Mouse (Mus musculus) lung, embryonic 16.5 days (tissue): ENCODE measurements around the gene Rsu1. TPM values are rescaled to one million over a fixed set of nuclear protein-coding genes. Genes with fewer than 3 reads are reported as not detected.

Experiments
- ATAC-seq: fragments of 200-750 bp; cut with Nextera tagmentation; 2 replicates; pipeline ENCODE4 v1.8.0; 2017; ENCODE audit warnings: low read depth, mild to moderate bottlenecking, moderate library complexity
- H3K27ac ChIP-seq: fragments of 300-500 bp; sonication (generic); 2 replicates; pipeline ENCODE4 v1.5.1; 2014; ENCODE audit warnings: mild to moderate bottlenecking, control low read depth, low read length
- H3K27me3 ChIP-seq: fragments of 300-500 bp; sonication (generic); 2 replicates; pipeline ENCODE4 v1.6.1; 2014; ENCODE audit warnings: low read depth, low read length, mixed read lengths; ENCODE audit not compliant: control insufficient read depth, insufficient read depth
- H3K36me3 ChIP-seq: fragments of 300-500 bp; sonication (generic); 2 replicates; pipeline ENCODE4 v1.6.1; 2014; ENCODE audit warnings: low read length; ENCODE audit not compliant: control insufficient read depth, insufficient read depth
- H3K4me1 ChIP-seq: fragments of 300-500 bp; sonication (generic); replicated peaks from 2 replicates; pipeline ENCODE4 v1.6.1; 2014; ENCODE audit warnings: low read length, mixed read lengths; ENCODE audit not compliant: control insufficient read depth, insufficient read depth
- H3K4me2 ChIP-seq: fragments of 300-500 bp; sonication (generic); 2 replicates; pipeline ENCODE4 v1.6.1; 2014; ENCODE audit warnings: low read depth, low read length, control low read depth
- H3K4me3 ChIP-seq: fragments of 300-500 bp; sonication (generic); 2 replicates; pipeline ENCODE4 v1.5.1; 2014; ENCODE audit warnings: mild to moderate bottlenecking, low read length, control low read depth
- H3K9ac ChIP-seq: fragments of 300-500 bp; sonication (generic); 2 replicates; pipeline ENCODE4 v1.6.1; 2014; ENCODE audit warnings: low read length, control low read depth
- H3K9me3 ChIP-seq: fragments of 300-500 bp; sonication (generic); 2 replicates; pipeline ENCODE4 v1.6.1; 2016; ENCODE audit warnings: low read length; ENCODE audit not compliant: control insufficient read depth
- WGBS: fragments of 180-500 bp; shearing (Covaris S2); extraction: QIAGEN DNeasy Blood & Tissue Kit; methylation state at CpG from one replicate; pipeline ENCODE4 v1.1.7; 2014; 5-methylcytosine and 5-hydroxymethylcytosine counted together
- polyA plus RNA-seq: library from polyadenylated mRNA; unstranded; fragments of >200 nt; fragmentation: Nextera tagmentation; extraction: Ambion mirVana; gene quantifications from 2 replicates; pipeline ENCODE4 v1.2.1, GENCODE M21; 2015

The Rsu1 gene
- polyA plus RNA-seq, 1 experiment from 2014 or later, result 187 TPM

DNA sequence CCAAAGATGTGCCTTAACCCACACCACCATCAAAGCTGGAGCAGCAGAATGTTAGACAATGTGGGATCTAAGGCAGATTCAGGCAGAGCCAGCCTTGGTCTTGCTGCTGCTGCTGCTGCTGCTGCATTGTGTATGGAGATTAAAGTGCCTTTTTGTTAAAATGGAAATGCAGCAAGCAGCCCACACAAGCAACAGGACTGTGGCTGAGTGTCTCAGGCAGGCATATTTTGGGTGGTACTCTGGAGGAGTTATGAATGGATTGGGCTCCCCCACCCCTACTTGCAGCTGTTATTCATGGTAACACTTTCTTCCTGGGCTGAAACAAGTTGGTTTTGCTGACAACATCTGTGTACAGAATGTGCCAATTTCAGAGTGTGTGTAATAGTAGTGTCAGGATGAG, 199.0 kb downstream of the Rsu1 start:
- ATAC-seq, result no peak
- no peak overlapping the region for H3K4me2 ChIP-seq
- H3K9me3 ChIP-seq, result no peaks in the 10 kb centered on the region
- peaks cover 5% of the 10 kb centered on the region for H3K36me3 ChIP-seq
- no peak overlapping the region for H3K27ac ChIP-seq
- H3K4me1 ChIP-seq, result no peaks in the 10 kb centered on the region
- no peaks in the 10 kb centered on the region for H3K27me3 ChIP-seq
- H3K9ac ChIP-seq, result no peak overlapping the region
- H3K4me3 ChIP-seq, result no peak overlapping the region

GRCm38 (mm10) chr2:13060426-13061170, 210.6 kb downstream of the Rsu1 start:
- Histone ChIP-seq H3K4me1 (no peaks in the 10 kb centered on the region), H3K9ac (no peak overlapping the region), H3K9me3 (no peaks in the 10 kb centered on the region), H3K36me3 (no peaks in the 10 kb centered on the region), H3K4me3 (no peak overlapping the region), H3K27ac (no peak overlapping the region), H3K4me2 (no peak overlapping the region), H3K27me3 (no peaks in the 10 kb centered on the region)
- no peak for ATAC-seq
- WGBS, result 83% methylated on average over 5 of the region's 5 CpGs

DNA sequence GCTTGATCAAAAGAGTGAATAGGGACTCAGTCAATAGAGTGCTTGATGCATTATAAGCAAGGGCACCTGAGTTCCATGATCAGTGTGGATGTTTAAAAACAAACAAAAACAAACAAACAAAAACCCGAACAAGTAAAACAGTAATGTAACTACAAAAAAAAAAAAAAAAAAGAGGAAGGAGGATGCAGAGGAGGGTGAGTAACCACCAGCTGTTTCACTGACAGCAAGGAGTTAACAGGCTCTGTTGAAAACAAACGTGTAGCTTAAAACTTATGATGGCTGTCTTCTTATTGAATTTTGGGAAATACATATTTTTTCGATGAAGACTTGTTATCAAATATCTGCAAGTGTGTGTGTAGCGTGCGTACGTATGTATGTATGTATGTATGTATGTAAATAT, 222.6 kb downstream of the Rsu1 start:
- Histone ChIP-seq H3K27me3 (no peaks in the 10 kb centered on the region), H3K4me3 (no peak overlapping the region), H3K9ac (no peak overlapping the region), H3K9me3 (no peaks in the 10 kb centered on the region), H3K4me2 (no peak overlapping the region), H3K27ac (no peak overlapping the region), H3K4me1 (no peaks in the 10 kb centered on the region), H3K36me3 (no peaks in the 10 kb centered on the region)
- ATAC-seq, result no peak
- 73% methylated on average over 6 of the region's 6 CpGs for WGBS

GRCm38 (mm10) chr2:13044555-13044954, 226.7 kb downstream of the Rsu1 start:
- no peak overlapping the region for H3K27ac ChIP-seq
- H3K9ac ChIP-seq, result no peak overlapping the region
- whole genome bisulfite sequencing, result 62% methylated on average over 4 of the region's 4 CpGs
- H3K4me3 ChIP-seq, result no peak overlapping the region
- no peaks in the 10 kb centered on the region for H3K36me3 ChIP-seq
- H3K4me2 ChIP-seq, result no peak overlapping the region
- ATAC-seq, result no peak
- no peaks in the 10 kb centered on the region for H3K9me3 ChIP-seq
- no peaks in the 10 kb centered on the region for H3K27me3 ChIP-seq
- no peaks in the 10 kb centered on the region for H3K4me1 ChIP-seq

- H3K27ac ChIP-seq, result no peak overlapping the region
- WGBS, result 79% methylated on average over 4 of the region's 4 CpGs
Observed at GRCm38 (mm10) chr2:13039785-13040184, 231.4 kb downstream of the Rsu1 start.

DNA sequence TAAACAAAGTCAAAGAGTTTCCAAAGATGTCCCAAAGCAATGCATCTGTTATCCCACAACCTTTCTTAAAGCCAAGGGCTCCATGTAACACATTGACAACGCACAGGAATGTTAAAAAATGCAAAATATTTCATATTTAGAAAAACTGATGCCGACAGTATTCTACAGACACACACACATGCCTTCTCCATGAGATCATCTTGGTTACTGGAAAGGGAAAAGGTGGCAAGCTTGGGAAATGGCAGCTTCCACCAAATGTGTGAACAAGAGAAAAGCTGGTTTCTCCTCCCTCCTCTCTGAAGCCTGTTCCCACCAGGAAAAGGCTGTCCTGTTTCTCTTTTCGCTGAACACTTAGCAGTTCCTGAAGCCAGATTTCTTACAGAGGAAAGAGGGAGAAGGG, 232.4 kb downstream of the Rsu1 start:
- Histone ChIP-seq H3K4me3 (no peak overlapping the region), H3K4me1 (no peaks in the 10 kb centered on the region), H3K27me3 (no peaks in the 10 kb centered on the region), H3K9me3 (no peaks in the 10 kb centered on the region), H3K36me3 (no peaks in the 10 kb centered on the region), H3K9ac (no peak overlapping the region), H3K4me2 (no peak overlapping the region), H3K27ac (no peak overlapping the region)
- ATAC-seq, result no peak
- WGBS, result 45% methylated on average over 3 of the region's 3 CpGs

More at GRCm38 (mm10) chr2:13039785-13040184, 231.4 kb downstream of the Rsu1 start:
- no peak for ATAC-seq
- Histone ChIP-seq H3K4me2 (no peak overlapping the region), H3K4me3 (no peak overlapping the region), H3K27me3 (no peaks in the 10 kb centered on the region), H3K9ac (no peak overlapping the region), H3K36me3 (no peaks in the 10 kb centered on the region), H3K4me1 (no peaks in the 10 kb centered on the region), H3K9me3 (no peaks in the 10 kb centered on the region)

Other genes starting within 250 kb of the Rsu1 start
- gene Cubn, start 220.4 kb upstream of the Rsu1 start, polyA plus RNA-seq, result 0.65 and 0.75 TPM in 2 replicates